Mouse (Mus musculus) ES-E14 (cell line): Measurements from ENCODE around the gene Arl2.

ENCODE experiments used
- CHD2 ChIP-seq: IDR thresholded peaks from 2 replicates; pipeline ENCODE4 v1.6.1; 2014; ENCODE audit warnings: mild to moderate bottlenecking, low read depth, low read length, inconsistent platforms
- HCFC1 ChIP-seq: IDR thresholded peaks from 2 replicates; pipeline ENCODE4 v1.6.1; 2012; ENCODE audit warnings: low read length, inconsistent platforms, borderline replicate concordance; ENCODE audit not compliant: insufficient read depth
- MAFK ChIP-seq: IDR thresholded peaks from 2 replicates; pipeline ENCODE4 v1.6.1; 2014; ENCODE audit warnings: mild to moderate bottlenecking, low read depth, low read length, inconsistent platforms; ENCODE audit not compliant: insufficient read depth
- ZC3H11A ChIP-seq: IDR thresholded peaks from 2 replicates; pipeline ENCODE4 v1.6.1; 2012; ENCODE audit warnings: low read depth, mild to moderate bottlenecking, inconsistent platforms, low read length, borderline replicate concordance

GRCm38 (mm10) chr19:6102169-6102853 lies 39.0 kb downstream of the Arl2 start:
- no peak for TF ChIP-seq MAFK
- TF ChIP-seq HCFC1, result no peak
- TF ChIP-seq ZC3H11A, result no peak
- TF ChIP-seq CHD2, result no peak
